Mouse (Mus musculus) heart, embryonic 16.5 days (tissue): ENCODE results near the gene Gpr75. TPM values are rescaled to one million over a fixed set of nuclear protein-coding genes. Genes with fewer than 3 reads are reported as not detected.

Source experiments
- ATAC-seq: fragments of 200-750 bp; cut with Nextera tagmentation; replicated peaks from 2 replicates; pipeline ENCODE4 v1.8.0; 2017; ENCODE audit warnings: moderate number of reproducible peaks; ENCODE audit not compliant: insufficient read depth, low FRiP score; ENCODE audit errors: extremely low read depth
- H3K27ac ChIP-seq: fragments of 300-500 bp; sonication (generic); 2 replicates; pipeline ENCODE4 v1.5.1; 2014; ENCODE audit warnings: mild to moderate bottlenecking, low read length, control low read depth, moderate library complexity
- H3K27me3 ChIP-seq: fragments of 300-500 bp; sonication (generic); 2 replicates; pipeline ENCODE4 v1.6.1; 2014; ENCODE audit warnings: low read length, mixed read lengths; ENCODE audit not compliant: control insufficient read depth, insufficient read depth
- H3K36me3 ChIP-seq: fragments of 300-500 bp; sonication (generic); 2 replicates; pipeline ENCODE4 v1.6.1; 2014; ENCODE audit not compliant: control insufficient read depth, insufficient read depth
- H3K4me1 ChIP-seq: fragments of 300-500 bp; sonication (generic); 2 replicates; pipeline ENCODE4 v1.6.1; 2014; ENCODE audit warnings: low read length, mixed read lengths; ENCODE audit not compliant: control insufficient read depth, insufficient read depth
- H3K4me2 ChIP-seq: fragments of 300-500 bp; sonication (generic); 2 replicates; pipeline ENCODE4 v1.6.1; 2014; ENCODE audit warnings: low read depth, mild to moderate bottlenecking, control low read depth, low read length
- H3K4me3 ChIP-seq: fragments of 300-500 bp; sonication (generic); 2 replicates; pipeline ENCODE4 v1.5.1; 2014; ENCODE audit warnings: mild to moderate bottlenecking, control low read depth, low read length
- H3K9ac ChIP-seq: fragments of 300-500 bp; sonication (generic); 2 replicates; pipeline ENCODE4 v1.6.1; 2014; ENCODE audit warnings: low read length, control low read depth
- H3K9me3 ChIP-seq: fragments of 300-500 bp; sonication (generic); replicated peaks from 2 replicates; pipeline ENCODE4 v1.6.1; 2016; ENCODE audit warnings: low read length; ENCODE audit not compliant: control insufficient read depth
- WGBS: fragments of 180-500 bp; shearing (Covaris S2); extraction: QIAGEN DNeasy Blood & Tissue Kit; methylation state at CpG from one replicate; pipeline ENCODE4 v1.1.7; 2014; 5-methylcytosine and 5-hydroxymethylcytosine counted together
- polyA plus RNA-seq: library from polyadenylated mRNA; unstranded; fragments of >200 nt; fragmentation: Nextera tagmentation; extraction: Ambion mirVana; gene quantifications from 2 replicates; pipeline ENCODE4 v1.2.1, GENCODE M21; 2015

Gene Gpr75
- polyA plus RNA-seq, 1 experiment from 2014 or later, result not detected

- H3K9me3 ChIP-seq, result no peaks in the 10 kb centered on the region
- 95% methylated on average over 3 of the region's 3 CpGs for WGBS
Measured at GRCm38 (mm10) chr11:30923283-30923682, 38.1 kb downstream of the Gpr75 start.

GRCm38 (mm10) chr11:30928079-30928478, 42.9 kb downstream of the Gpr75 start:
- Histone ChIP-seq H3K4me3 (no peak overlapping the region), H3K9me3 (no peaks in the 10 kb centered on the region), H3K9ac (no peak overlapping the region), H3K27me3 (no peaks in the 10 kb centered on the region), H3K4me2 (no peak overlapping the region), H3K27ac (no peak overlapping the region), H3K36me3 (peaks cover 26% of the 10 kb centered on the region), H3K4me1 (no peaks in the 10 kb centered on the region)
- no peak for ATAC-seq

More at GRCm38 (mm10) chr11:30923283-30923682, 38.1 kb downstream of the Gpr75 start:
- no peak overlapping the region for H3K4me3 ChIP-seq
- no peaks in the 10 kb centered on the region for H3K4me1 ChIP-seq
- no peak overlapping the region for H3K4me2 ChIP-seq
- no peak overlapping the region for H3K27ac ChIP-seq
- ATAC-seq, result no peak
- peaks cover 14% of the 10 kb centered on the region for H3K36me3 ChIP-seq
- no peak overlapping the region for H3K9ac ChIP-seq
- H3K27me3 ChIP-seq, result no peaks in the 10 kb centered on the region

GRCm38 (mm10) chr11:30928498-30928897, 43.3 kb downstream of the Gpr75 start:
- Histone ChIP-seq H3K9ac (no peak overlapping the region), H3K27ac (no peak overlapping the region), H3K4me3 (no peak overlapping the region), H3K36me3 (peaks cover 26% of the 10 kb centered on the region), H3K4me1 (no peaks in the 10 kb centered on the region), H3K4me2 (no peak overlapping the region), H3K27me3 (no peaks in the 10 kb centered on the region), H3K9me3 (no peaks in the 10 kb centered on the region)
- no peak for ATAC-seq
- 90% methylated on average over 1 of the region's 1 CpGs for WGBS

Other genes with a start within 250 kb of the Gpr75 start
- 26.5 and 35.9 TPM in 2 replicates for gene Acyp2, start 235.8 kb upstream of the Gpr75 start, polyA plus RNA-seq
- gene Psme4, start 113.6 kb upstream of the Gpr75 start, polyA plus RNA-seq, result 10.1 and 11.4 TPM in 2 replicates
- gene Asb3, start 58 bp downstream of the Gpr75 start, polyA plus RNA-seq, result 19.2 and 20.6 TPM in 2 replicates
- 8.9 and 9.6 TPM in 2 replicates for gene Erlec1, start 69.0 kb downstream of the Gpr75 start, polyA plus RNA-seq
- 17.6 and 20.8 TPM in 2 replicates for gene Chac2, start 101.0 kb downstream of the Gpr75 start, polyA plus RNA-seq